Mouse (Mus musculus) midbrain, embryonic 11.5 days (tissue): Measurements from ENCODE around the gene Kdm8. TPM values are rescaled to one million over a fixed set of nuclear protein-coding genes. Genes with fewer than 3 reads are reported as not detected.
"Not testable (repeated sequence)": the region's sequence is repeated elsewhere in the genome, so short reads cannot be mapped to it uniquely, and the experiment has no call there.

Source experiments
- ATAC-seq: fragments of 200-750 bp; cut with Nextera tagmentation; 2 replicates; pipeline ENCODE4 v1.8.0; 2017; ENCODE audit warnings: moderate TSS enrichment, moderate library complexity; ENCODE audit not compliant: low FRiP score
- DNase-seq: peaks from one replicate; pipeline ENCODE4 v3.0.0; 2015; ENCODE audit warnings: low spot score; ENCODE audit errors: missing footprints
- H3K27ac ChIP-seq: fragments of 300-500 bp; sonication (generic); 2 replicates; pipeline ENCODE4 v1.5.1; 2014; ENCODE audit warnings: low read depth, low read length
- H3K27me3 ChIP-seq: fragments of 300-500 bp; sonication (generic); 2 replicates; pipeline ENCODE4 v1.6.1; 2014; ENCODE audit warnings: mild to moderate bottlenecking, low read length, moderate library complexity, mixed read lengths; ENCODE audit not compliant: control insufficient read depth, insufficient read depth
- H3K36me3 ChIP-seq: fragments of 300-500 bp; sonication (generic); 2 replicates; pipeline ENCODE4 v1.6.1; 2014; ENCODE audit warnings: mild to moderate bottlenecking, low read length, moderate library complexity, mixed read lengths; ENCODE audit not compliant: control insufficient read depth, insufficient read depth
- H3K4me1 ChIP-seq: fragments of 300-500 bp; sonication (generic); 2 replicates; pipeline ENCODE4 v1.6.1; 2014; ENCODE audit warnings: low read length; ENCODE audit not compliant: control insufficient read depth, insufficient read depth
- H3K4me2 ChIP-seq: fragments of 300-500 bp; sonication (generic); 2 replicates; pipeline ENCODE4 v1.6.1; 2014; ENCODE audit warnings: mild to moderate bottlenecking, moderate library complexity
- H3K4me3 ChIP-seq: fragments of 300-500 bp; sonication (generic); 2 replicates; pipeline ENCODE4 v1.5.1; 2014; ENCODE audit warnings: low read depth, low read length
- H3K9ac ChIP-seq: fragments of 300-500 bp; sonication (generic); 2 replicates; pipeline ENCODE4 v1.6.1; 2014; ENCODE audit warnings: low read length
- H3K9me3 ChIP-seq: fragments of 300-500 bp; sonication (generic); 2 replicates; pipeline ENCODE4 v1.6.1; 2016; ENCODE audit warnings: low read length; ENCODE audit not compliant: control insufficient read depth
- WGBS: fragments of 180-500 bp; shearing (Covaris S2); extraction: QIAGEN DNeasy Blood & Tissue Kit; methylation state at CpG from one replicate; pipeline ENCODE4 v1.1.7; 2014; 5-methylcytosine and 5-hydroxymethylcytosine counted together
- polyA plus RNA-seq: library from polyadenylated mRNA; unstranded; fragments of >200 nt; fragmentation: Nextera tagmentation; extraction: Ambion mirVana; gene quantifications from 2 replicates; pipeline ENCODE4 v1.2.1, GENCODE M21; 2014

The Kdm8 gene
- polyA plus RNA-seq, 1 experiment from 2014 or later = 9.5 TPM

DNA sequence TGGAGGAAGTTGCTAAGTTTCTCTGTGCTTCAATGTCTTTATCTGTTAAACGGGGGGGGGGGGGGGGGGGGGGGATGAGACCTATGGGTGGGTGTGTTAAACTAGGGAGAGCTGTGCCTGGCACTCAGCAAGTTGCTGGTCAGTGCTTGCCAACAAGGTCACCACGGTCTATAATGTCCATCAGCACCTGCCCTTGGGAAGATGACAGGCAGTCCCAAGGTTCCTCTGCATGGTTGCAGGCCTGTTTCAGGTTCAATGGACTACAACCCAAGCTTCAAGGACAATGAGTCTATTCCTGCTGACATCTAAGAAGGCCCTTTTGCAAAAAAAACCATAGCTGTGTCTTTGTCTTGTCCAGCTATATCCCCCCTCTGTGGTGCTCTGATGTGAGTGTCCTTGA is 22.6 kb upstream of the Kdm8 start:
- 53% methylated on average over 2 of the region's 2 CpGs for WGBS
- Histone ChIP-seq H3K4me1 (no peaks in the 10 kb centered on the region), H3K4me3 (no peak overlapping the region), H3K27ac (no peak overlapping the region), H3K9me3 (no peaks in the 10 kb centered on the region), H3K9ac (no peak overlapping the region), H3K27me3 (no peaks in the 10 kb centered on the region), H3K36me3 (no peaks in the 10 kb centered on the region), H3K4me2 (no peak overlapping the region)
- no peak for ATAC-seq
- no peak for DNase-seq

DNA sequence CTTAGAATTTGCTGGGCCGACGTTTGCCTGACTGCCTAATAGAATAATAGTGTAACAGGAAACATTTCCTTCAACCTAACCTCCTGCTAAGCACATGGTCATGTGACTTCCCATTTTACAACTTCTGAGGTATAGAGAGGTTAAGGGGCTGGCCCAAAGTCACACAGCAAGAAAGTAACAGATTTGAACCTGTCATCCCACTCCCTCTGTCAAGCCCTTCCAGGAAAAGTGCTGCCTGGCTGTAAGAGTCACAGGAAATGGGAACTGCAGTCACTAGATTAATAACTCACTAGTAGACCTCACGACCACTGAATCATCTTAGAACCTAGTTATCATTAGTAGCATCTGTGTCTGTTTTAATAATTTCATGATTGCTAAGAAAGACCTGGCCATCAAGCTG is 21.4 kb upstream of the Kdm8 start:
- no peaks in the 10 kb centered on the region for H3K9me3 ChIP-seq
- H3K36me3 ChIP-seq = no peaks in the 10 kb centered on the region
- H3K4me3 ChIP-seq = no peak overlapping the region
- no peak overlapping the region for H3K9ac ChIP-seq
- ATAC-seq = no peak
- H3K4me2 ChIP-seq = no peak overlapping the region
- no peaks in the 10 kb centered on the region for H3K27me3 ChIP-seq
- DNase-seq = no peak
- no peak overlapping the region for H3K27ac ChIP-seq
- H3K4me1 ChIP-seq = no peaks in the 10 kb centered on the region
- WGBS = 76% methylated on average over 3 of the region's 3 CpGs

DNA sequence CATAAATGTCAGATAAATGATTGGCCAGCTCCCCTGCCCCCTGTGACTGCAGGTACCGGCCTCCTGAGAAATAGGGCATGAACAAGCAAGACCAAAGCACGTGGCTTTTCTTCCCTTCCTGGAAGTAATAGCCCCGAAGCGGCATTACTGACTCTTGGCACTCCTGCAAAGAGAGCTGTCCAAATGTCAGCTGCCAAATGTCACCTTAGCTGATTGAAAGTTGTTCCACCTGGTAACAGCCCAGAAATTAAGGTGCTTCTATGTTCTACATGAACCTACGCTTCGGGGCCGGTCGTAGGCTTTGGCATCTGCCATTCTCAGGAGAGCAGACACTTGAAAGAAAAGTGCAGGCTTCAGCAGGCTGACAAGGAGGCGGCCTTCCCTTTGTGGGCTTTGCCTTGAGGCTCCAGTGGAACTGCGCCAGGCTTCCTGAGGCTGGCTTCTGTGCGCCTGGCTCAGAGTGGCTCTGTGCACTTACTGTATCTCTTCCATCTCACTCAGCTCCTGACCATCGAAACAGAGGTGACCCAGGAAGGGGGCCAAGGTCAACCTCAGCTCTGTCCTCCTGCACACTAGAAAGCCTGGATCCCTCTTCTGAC is 16.9 kb upstream of the Kdm8 start:
- Histone ChIP-seq H3K36me3 (no peaks in the 10 kb centered on the region), H3K9ac (no peak overlapping the region), H3K9me3 (no peaks in the 10 kb centered on the region), H3K4me1 (no peaks in the 10 kb centered on the region), H3K4me2 (no peak overlapping the region), H3K4me3 (no peak overlapping the region), H3K27me3 (no peaks in the 10 kb centered on the region), H3K27ac (no peak overlapping the region)
- WGBS = 91% methylated on average over 12 of the region's 12 CpGs
- ATAC-seq (no peak), DNase-seq (no peak)

DNA sequence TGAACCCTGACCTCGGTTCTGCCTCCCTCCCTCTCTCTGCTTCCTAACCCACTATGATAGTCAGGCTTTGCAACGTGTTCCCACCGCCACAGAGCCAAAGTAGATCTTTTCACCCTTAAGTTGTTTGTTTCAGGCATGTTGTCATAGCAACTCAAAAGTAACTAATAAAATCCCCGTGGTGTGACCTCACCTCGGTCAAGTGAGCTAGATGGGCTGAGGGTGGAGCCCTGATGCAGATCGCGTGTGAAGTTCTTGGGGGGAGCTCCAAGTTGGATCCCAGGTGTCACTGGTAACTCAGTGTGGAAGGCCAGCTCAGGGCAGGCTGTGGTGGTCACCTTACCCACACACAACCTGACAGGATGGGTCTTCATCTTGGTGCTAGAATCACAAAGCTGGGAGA is 16.1 kb upstream of the Kdm8 start:
- H3K36me3 ChIP-seq = no peaks in the 10 kb centered on the region
- no peak overlapping the region for H3K4me3 ChIP-seq
- no peaks in the 10 kb centered on the region for H3K9me3 ChIP-seq
- WGBS = 81% methylated on average over 7 of the region's 7 CpGs
- H3K9ac ChIP-seq = no peak overlapping the region
- DNase-seq (no peak), ATAC-seq (no peak)
- H3K27me3 ChIP-seq = no peaks in the 10 kb centered on the region
- no peaks in the 10 kb centered on the region for H3K4me1 ChIP-seq
- no peak overlapping the region for H3K27ac ChIP-seq
- H3K4me2 ChIP-seq = no peak overlapping the region

DNA sequence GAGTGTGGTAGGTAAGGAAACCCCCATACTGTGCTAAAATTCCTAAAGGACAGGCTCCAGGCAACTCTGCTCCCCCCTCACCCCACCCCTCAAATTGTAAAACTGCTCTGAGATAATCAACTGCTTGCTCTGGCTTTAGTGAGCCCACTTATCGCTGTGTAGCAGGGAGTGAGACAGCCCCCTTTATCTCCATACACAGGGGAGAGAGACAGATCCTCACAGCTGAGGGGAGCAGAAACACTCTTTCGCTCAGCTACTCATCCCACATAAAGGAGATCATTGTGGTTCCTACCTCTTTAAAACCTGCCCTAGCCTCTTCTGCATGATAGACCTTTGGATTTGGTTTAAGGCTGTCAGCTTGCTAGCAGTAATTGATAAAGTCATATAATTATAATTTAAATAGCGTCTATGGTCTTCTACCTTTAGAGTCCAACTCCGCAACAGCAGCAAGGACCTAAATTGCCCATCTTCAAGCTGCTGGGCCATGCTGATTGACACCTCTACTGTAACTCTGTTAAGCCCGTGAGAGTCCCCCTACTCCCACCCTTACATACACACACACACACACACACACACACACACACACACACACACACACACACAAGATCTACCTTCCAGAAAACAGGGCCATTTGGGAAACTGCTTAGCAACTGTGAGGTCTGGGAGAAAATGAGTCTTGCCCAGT is 15.5 kb upstream of the Kdm8 start:
- WGBS = 85% methylated on average over 5 of the region's 5 CpGs

DNA sequence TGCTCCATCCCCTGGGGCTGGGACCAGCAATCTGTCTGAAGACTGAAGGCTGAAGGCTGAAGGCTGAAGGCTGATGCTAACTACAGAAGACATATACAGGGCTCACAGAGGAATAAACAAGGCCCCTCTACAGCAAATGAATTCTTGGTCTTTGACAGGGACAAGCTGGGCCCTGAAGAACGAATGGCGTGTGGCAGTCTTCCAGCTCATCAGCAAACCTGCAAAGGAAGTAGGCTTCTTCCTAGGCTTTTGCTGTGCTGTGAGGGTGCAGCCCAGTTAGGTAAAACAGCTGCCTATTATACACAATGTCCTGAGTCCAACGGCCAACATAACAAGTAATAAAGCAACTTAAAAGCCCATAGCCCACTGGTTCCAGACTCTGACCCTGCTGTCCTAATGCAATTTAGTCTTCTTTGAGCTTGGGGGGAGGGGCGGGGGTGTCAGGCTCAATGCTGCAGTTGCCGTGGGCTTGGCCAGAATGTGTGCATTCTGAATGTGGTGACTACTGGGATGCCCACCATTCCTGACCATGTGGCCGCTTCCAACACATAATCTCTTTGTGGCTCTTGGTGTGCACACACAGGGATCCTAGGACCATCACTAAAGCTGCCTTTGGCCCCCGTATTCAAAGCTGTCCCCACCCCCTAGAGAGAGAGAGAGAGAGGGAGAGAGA is 14.2 kb upstream of the Kdm8 start:
- Histone ChIP-seq H3K36me3 (no peaks in the 10 kb centered on the region), H3K9me3 (no peaks in the 10 kb centered on the region), H3K4me2 (no peak overlapping the region), H3K27ac (no peak overlapping the region), H3K4me1 (no peaks in the 10 kb centered on the region), H3K9ac (no peak overlapping the region), H3K4me3 (no peak overlapping the region), H3K27me3 (no peaks in the 10 kb centered on the region)
- no peak for DNase-seq
- 74% methylated on average over 7 of the region's 7 CpGs for WGBS
- ATAC-seq = no peak

More for the DNA sequence above, 15.5 kb upstream of the Kdm8 start:
- H3K4me2 ChIP-seq, H3K36me3 ChIP-seq, H3K9ac ChIP-seq, DNase-seq, H3K9me3 ChIP-seq, ATAC-seq, H3K27ac ChIP-seq, H3K4me1 ChIP-seq, H3K27me3 ChIP-seq, H3K4me3 ChIP-seq: not testable (repeated sequence)

DNA sequence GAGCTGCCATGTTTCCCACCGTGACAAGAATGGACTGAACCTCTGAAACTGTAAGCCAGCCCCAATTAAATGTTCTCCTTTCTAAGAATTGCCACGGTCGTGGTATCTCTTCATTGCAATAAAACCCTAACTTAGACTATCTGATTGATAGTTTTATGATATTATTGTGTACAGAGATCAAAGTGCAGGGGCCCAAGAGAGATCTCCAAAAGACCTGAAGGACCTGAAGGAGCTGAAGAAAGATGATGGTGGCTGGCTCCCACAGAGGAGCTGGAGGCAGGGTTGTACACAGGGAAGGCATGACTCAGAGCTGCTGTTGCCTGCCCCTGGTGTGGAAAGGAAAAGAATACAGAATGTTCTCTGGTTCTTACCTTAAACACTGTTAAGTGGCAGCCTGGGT is 10.6 kb upstream of the Kdm8 start:
- DNase-seq (no peak), ATAC-seq (no peak)
- no peaks in the 10 kb centered on the region for H3K4me1 ChIP-seq
- no peak overlapping the region for H3K4me2 ChIP-seq
- no peaks in the 10 kb centered on the region for H3K27me3 ChIP-seq
- H3K9ac ChIP-seq = no peak overlapping the region
- no peaks in the 10 kb centered on the region for H3K9me3 ChIP-seq
- WGBS = 89% methylated on average over 3 of the region's 3 CpGs
- H3K4me3 ChIP-seq = no peak overlapping the region
- H3K27ac ChIP-seq = no peak overlapping the region
- H3K36me3 ChIP-seq = no peaks in the 10 kb centered on the region

DNA sequence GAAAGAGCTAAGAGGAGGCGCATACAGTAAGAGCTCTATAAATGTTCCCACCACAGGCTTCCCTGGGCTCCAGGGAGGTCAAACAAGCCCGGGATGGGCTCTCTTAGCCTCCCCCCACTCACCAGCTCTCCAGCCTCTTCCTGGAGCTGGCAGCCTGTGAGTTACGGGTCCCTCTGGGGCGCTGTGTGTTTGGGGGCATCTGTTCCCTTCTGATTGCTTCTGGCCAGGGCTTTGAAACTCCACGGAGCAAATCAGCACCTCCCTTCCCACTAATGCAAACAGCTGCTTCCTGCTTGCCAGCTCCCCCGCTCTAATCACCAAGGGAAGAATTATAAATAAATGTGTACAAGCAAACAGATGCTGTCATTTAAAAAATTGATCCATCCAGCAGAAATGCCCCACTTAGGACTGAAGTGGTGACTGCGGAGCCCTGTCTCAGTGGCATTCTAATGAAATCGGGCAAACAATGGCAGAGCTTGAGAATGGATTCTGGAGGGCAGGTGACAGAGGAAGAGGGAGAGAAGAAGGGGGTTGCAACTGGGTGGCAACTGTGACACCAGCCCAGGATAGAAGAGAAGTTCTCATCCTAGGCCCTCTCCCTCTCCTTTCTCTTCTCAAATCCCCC is 9.7 kb upstream of the Kdm8 start:
- Histone ChIP-seq H3K9me3 (no peaks in the 10 kb centered on the region), H3K4me2 (no peak overlapping the region), H3K27ac (0 out of 2 replicates have a peak overlapping the region, but pooled peaks have one; percentile 15), H3K4me1 (no peaks in the 10 kb centered on the region), H3K9ac (no peak overlapping the region), H3K27me3 (no peaks in the 10 kb centered on the region), H3K36me3 (no peaks in the 10 kb centered on the region), H3K4me3 (no peak overlapping the region)
- ATAC-seq = peak; percentile 48
- 59% methylated on average over 8 of the region's 8 CpGs for WGBS
- no peak for DNase-seq

DNA sequence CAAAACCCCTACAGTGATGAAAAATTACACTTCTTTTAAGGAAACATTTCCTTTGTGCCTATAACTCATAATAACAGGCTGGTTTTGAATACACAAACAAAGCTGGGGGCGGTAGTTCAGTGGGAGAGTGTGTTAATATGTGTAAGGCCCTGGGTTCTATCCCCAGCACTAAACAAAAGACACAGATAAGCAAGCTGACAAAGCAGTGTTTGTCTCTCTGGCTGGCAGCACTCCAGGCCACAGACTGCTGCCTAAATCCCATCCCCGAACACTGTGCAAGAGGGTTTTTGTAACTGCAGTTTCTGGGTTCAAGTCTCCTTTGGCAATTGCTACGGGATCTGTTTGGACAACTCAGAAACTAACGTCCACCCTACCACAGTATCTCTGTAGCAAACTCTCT is 2.2 kb upstream of the Kdm8 start:
- no peak overlapping the region for H3K27ac ChIP-seq
- no peak for DNase-seq
- peaks cover 9% of the 10 kb centered on the region for H3K4me1 ChIP-seq
- H3K27me3 ChIP-seq = no peaks in the 10 kb centered on the region
- no peaks in the 10 kb centered on the region for H3K9me3 ChIP-seq
- H3K36me3 ChIP-seq = no peaks in the 10 kb centered on the region
- no peak overlapping the region for H3K4me2 ChIP-seq
- no peak overlapping the region for H3K4me3 ChIP-seq
- no peak overlapping the region for H3K9ac ChIP-seq
- no peak for ATAC-seq
- WGBS = 86% methylated on average over 4 of the region's 4 CpGs
